Mouse (Mus musculus): ENCODE results near the gene Tbc1d22a. TPM values are rescaled to one million over a fixed set of nuclear protein-coding genes. Genes with fewer than 3 reads are reported as not detected.

The Tbc1d22a gene
- 6.2 and 7.6 TPM in 2 replicates for polyA plus RNA-seq (2014; fragmentation: Nextera tagmentation; extraction: Ambion mirVana)

DNA sequence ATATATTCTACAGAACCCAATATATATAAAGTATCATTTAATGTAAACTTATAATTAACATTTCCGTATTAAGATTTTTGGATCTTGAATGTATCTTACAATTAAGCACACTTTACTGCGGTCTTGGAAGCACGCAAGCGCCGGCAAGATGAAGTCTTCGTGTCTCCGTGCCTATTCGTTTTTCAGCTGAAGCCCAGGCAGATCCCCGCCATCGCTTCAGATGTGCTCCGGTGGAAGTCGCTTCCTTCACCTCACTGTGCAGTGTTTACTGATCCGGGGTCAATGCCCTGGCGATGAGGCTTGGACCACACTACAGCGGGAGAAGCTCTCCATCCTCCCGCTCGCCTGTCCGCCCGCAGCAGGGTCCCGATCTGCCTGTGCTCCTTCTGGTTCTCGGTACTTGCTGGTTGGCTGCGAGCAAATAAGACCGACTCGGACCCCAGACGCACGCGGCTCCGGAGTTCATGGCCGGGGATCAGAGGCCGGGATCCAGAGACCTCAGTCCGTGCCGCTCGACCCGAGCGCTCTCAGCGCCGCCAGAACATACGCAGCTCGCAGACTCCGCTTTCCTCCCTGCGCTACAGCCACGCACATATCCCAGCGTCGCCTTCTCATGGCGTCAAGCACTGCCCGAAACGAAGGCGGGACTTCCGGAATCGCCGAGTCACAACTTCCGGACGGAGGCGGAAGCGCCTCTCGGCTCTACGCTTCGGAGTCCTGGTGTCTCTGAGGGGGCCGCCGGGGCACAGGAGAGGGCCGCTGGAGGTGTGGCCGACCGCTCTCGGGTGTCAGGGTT lies at the start of gene Tbc1d22a:
Tbc1d22a (plus strand) TSS at position 707 of the 796 bp plus-strand sequence.
- H3K36me3 ChIP-seq (replicated peaks; ENCODE audit: control insufficient read depth, insufficient read depth, low read depth, low read length), result no peaks in the 10 kb centered on the region
- under 1% methylated on average over 64 of the region's 64 CpGs for WGBS
- peaks cover 3% of the 10 kb centered on the region; the same call in 1 of the 2 replicates for H3K4me1 ChIP-seq (ENCODE audit: control insufficient read depth, insufficient read depth, low read length)
- peak within 1 kb of the TSS; percentile 95 for H3K4me2 ChIP-seq (ENCODE audit: low read depth, low read length)
- H3K27ac ChIP-seq (replicated peaks; ENCODE audit: low read depth, low read length), result peak within 1 kb of the TSS; percentile 73
- ATAC-seq (replicated peaks; ENCODE audit: insufficient number of reproducible peaks, low FRiP score, low TSS enrichment, low read depth), result peak; percentile 88
- H3K27me3 ChIP-seq (ENCODE audit: control insufficient read depth, insufficient read depth, low read length), result no peaks in the 10 kb centered on the region
- H3K4me3 ChIP-seq (ENCODE audit: low read depth, low read length), result peak within 1 kb of the TSS; percentile 91
- H3K9me3 ChIP-seq (replicated peaks; ENCODE audit: control insufficient read depth, low read length), result no peaks in the 10 kb centered on the region
- peak within 1 kb of the TSS; percentile 88 for H3K9ac ChIP-seq (replicated peaks; ENCODE audit: low read length)
- peak; percentile 97 for DNase-seq (ENCODE audit: low spot score)

DNA sequence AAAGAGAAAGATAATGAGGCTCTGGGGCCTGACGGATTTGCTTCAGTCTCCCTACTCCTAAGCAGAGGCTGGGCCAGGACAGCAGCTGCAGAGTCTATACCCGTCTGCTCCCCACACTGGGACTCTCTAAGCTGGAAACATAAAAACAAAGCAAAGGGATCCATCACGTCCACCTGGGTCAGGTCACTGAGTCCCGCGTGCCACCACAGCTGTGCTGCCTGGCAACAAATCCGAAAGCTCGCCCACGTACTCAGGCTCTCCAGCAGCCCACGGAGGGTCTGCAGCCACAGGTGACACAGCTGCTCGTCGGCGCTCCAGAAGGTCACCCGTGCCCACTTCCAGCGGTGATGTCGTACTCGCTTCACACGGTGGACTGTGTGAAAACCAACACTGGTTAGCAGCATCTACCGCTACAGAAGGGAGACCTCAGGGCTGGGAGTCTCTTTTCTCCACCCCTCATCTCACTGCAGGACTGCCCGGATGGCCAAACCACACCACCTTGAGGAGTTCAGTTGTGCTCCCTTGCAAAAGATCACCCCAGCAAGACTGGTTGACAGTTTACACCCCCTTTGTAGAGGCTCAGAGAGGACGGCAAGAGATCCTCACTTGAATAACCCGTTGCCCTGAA lies 49.4 kb upstream of the Tbc1d22a start:
- H3K27ac ChIP-seq (replicated peaks; ENCODE audit: low read depth, low read length), result no peak overlapping the region
- H3K4me3 ChIP-seq (ENCODE audit: low read depth, low read length), result no peak overlapping the region
- H3K36me3 ChIP-seq (replicated peaks; ENCODE audit: control insufficient read depth, insufficient read depth, low read depth, low read length), result no peaks in the 10 kb centered on the region
- H3K27me3 ChIP-seq (ENCODE audit: control insufficient read depth, insufficient read depth, low read length), result no peaks in the 10 kb centered on the region
- DNase-seq (ENCODE audit: low spot score) (no peak), ATAC-seq (replicated peaks; ENCODE audit: insufficient number of reproducible peaks, low FRiP score, low TSS enrichment, low read depth) (no peak)
- WGBS, result 82% methylated on average over 21 of the region's 21 CpGs
- no peaks in the 10 kb centered on the region for H3K9me3 ChIP-seq (replicated peaks; ENCODE audit: control insufficient read depth, low read length)
- H3K4me2 ChIP-seq (ENCODE audit: low read depth, low read length), result no peak overlapping the region
- no peaks in the 10 kb centered on the region for H3K4me1 ChIP-seq (ENCODE audit: control insufficient read depth, insufficient read depth, low read length)
- no peak overlapping the region for H3K9ac ChIP-seq (replicated peaks; ENCODE audit: low read length)

DNA sequence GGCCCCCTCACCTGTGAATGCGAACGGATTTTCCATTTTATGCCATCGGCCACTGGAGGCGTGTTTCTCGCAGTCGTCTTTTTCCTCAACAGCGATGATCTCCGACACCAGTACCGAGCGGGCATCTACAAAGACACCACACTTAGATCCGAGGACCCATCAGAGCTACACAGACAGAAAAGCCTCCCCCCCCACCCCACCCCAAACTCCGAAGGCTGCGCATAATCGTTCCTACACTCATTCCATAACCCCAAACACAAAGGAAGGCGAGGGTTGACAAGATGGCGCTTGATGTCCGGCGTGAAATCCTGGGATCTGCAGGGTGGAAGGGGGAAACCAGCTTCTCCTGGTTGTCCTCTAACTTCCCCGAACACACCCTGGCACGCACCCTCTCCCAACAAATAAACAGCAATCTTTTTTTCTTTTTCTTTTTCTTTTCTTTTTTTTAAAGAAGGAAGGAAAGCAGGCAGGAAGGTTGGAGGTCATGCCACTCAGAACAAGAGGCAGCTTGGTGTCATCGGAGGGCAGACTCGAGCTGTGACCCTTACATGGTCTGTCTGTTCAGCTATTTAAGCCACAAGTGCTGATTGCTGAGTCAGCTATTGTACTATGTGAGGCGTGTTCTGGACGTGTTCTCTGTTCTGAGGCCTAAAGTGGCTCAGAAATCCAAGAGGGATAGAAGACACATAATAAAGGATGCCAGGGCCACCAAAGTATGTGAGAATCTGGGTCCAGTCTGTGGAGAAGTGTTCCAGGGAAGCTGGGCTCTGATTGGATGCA lies 48.3 kb upstream of the Tbc1d22a start:
- 86% methylated on average over 24 of the region's 24 CpGs for WGBS
- ATAC-seq (replicated peaks; ENCODE audit: insufficient number of reproducible peaks, low FRiP score, low TSS enrichment, low read depth), result no peak

DNA sequence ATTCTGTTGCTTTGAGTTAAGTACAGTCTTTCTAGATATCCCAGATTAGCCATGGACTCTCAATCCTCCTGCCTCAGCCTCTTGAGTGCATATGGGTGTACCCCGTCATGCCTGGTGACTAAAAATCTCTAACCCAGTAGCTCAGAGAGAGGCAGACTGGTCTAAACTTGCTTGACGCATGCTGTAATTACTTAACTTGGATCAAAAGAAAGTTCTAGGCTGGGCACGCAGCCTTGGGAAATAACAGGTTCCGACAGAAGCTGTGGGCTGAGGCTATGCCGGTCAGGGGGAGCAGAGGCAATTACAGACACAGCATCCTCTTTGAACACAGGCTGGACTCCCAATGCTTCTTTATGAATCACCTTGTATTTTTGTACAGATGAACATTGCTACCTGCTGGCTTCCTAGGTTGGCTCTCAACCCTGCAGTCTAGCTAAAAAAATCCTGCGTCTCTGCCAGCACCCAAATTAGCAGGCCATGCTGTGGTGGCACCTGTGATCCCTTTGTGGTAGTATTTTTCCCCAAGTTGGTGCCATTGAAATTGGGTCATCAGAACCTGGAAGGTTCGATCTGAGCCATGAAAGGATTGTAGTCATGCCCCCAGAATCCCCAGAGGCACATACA lies 47.1 kb upstream of the Tbc1d22a start:
- Histone ChIP-seq H3K4me1 (ENCODE audit: control insufficient read depth, insufficient read depth, low read length) (no peaks in the 10 kb centered on the region; the same call in 1 of the 2 replicates), H3K9ac (replicated peaks; ENCODE audit: low read length) (no peak overlapping the region), H3K4me3 (ENCODE audit: low read depth, low read length) (no peak overlapping the region), H3K4me2 (ENCODE audit: low read depth, low read length) (no peak overlapping the region), H3K27me3 (ENCODE audit: control insufficient read depth, insufficient read depth, low read length) (no peaks in the 10 kb centered on the region), H3K9me3 (replicated peaks; ENCODE audit: control insufficient read depth, low read length) (no peaks in the 10 kb centered on the region), H3K27ac (replicated peaks; ENCODE audit: low read depth, low read length) (no peak overlapping the region), H3K36me3 (replicated peaks; ENCODE audit: control insufficient read depth, insufficient read depth, low read depth, low read length) (no peaks in the 10 kb centered on the region)
- WGBS, result 88% methylated on average over 7 of the region's 7 CpGs
- no peak for DNase-seq (ENCODE audit: low spot score)
- ATAC-seq (replicated peaks; ENCODE audit: insufficient number of reproducible peaks, low FRiP score, low TSS enrichment, low read depth), result no peak

More for the DNA sequence above, 48.3 kb upstream of the Tbc1d22a start:
- Histone ChIP-seq H3K4me1 (ENCODE audit: control insufficient read depth, insufficient read depth, low read length) (no peaks in the 10 kb centered on the region), H3K4me2 (ENCODE audit: low read depth, low read length) (no peak overlapping the region), H3K27me3 (ENCODE audit: control insufficient read depth, insufficient read depth, low read length) (no peaks in the 10 kb centered on the region), H3K4me3 (ENCODE audit: low read depth, low read length) (no peak overlapping the region), H3K27ac (replicated peaks; ENCODE audit: low read depth, low read length) (no peak overlapping the region), H3K9ac (replicated peaks; ENCODE audit: low read length) (no peak overlapping the region), H3K9me3 (replicated peaks; ENCODE audit: control insufficient read depth, low read length) (no peaks in the 10 kb centered on the region), H3K36me3 (replicated peaks; ENCODE audit: control insufficient read depth, insufficient read depth, low read depth, low read length) (no peaks in the 10 kb centered on the region)
- no peak for DNase-seq (ENCODE audit: low spot score)

DNA sequence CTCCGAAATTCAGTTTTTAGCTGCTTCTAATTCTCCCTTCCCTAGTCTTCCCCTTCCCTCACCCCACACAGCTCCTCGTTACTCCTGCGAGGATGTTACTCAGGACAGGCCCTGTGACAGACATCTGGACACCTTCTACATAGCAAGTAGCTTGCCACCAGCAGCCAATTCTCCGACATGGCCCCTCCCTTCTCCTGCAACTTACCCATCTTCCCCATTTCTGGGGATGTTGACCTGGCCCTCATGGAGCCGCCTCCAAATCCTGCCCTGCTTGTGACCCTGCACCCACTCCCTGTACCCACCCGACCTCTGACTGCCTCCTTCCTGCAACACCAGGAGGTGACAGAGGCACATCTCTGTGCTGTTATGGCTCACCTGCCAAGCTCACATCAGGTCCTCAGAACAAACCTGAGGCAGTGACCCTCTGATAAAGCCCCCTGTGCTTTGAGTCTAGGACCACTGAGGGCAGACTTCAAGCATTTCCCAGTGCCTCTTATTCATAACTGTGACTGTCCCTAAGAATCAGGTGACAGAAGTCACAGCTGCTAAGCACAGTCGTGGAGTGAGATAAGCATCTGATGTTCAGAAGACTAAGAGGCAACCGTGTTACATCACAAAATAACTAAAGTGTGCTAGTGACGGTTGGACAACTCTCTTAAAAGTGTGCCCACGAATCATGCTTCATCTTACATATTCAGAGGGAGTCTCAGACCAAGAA lies 46.3 kb upstream of the Tbc1d22a start:
- DNase-seq (ENCODE audit: low spot score) (no peak), ATAC-seq (replicated peaks; ENCODE audit: insufficient number of reproducible peaks, low FRiP score, low TSS enrichment, low read depth) (no peak)
- no peak overlapping the region for H3K4me2 ChIP-seq (ENCODE audit: low read depth, low read length)
- H3K27ac ChIP-seq (replicated peaks; ENCODE audit: low read depth, low read length), result no peak overlapping the region
- no peaks in the 10 kb centered on the region; the same call in 1 of the 2 replicates for H3K4me1 ChIP-seq (ENCODE audit: control insufficient read depth, insufficient read depth, low read length)
- no peak overlapping the region for H3K4me3 ChIP-seq (ENCODE audit: low read depth, low read length)
- H3K9me3 ChIP-seq (replicated peaks; ENCODE audit: control insufficient read depth, low read length), result no peaks in the 10 kb centered on the region
- WGBS, result 77% methylated on average over 10 of the region's 10 CpGs
- H3K9ac ChIP-seq (replicated peaks; ENCODE audit: low read length), result no peak overlapping the region
- H3K36me3 ChIP-seq (replicated peaks; ENCODE audit: control insufficient read depth, insufficient read depth, low read depth, low read length), result no peaks in the 10 kb centered on the region
- no peaks in the 10 kb centered on the region for H3K27me3 ChIP-seq (ENCODE audit: control insufficient read depth, insufficient read depth, low read length)

GRCm38 (mm10) chr15:86168505-86168867 lies 45.8 kb upstream of the Tbc1d22a start:
- ATAC-seq (replicated peaks; ENCODE audit: insufficient number of reproducible peaks, low FRiP score, low TSS enrichment, low read depth) (peak; percentile 45; the same call in 1 of the 2 replicates), DNase-seq (ENCODE audit: low spot score) (peak; percentile 5)
- Histone ChIP-seq H3K4me3 (ENCODE audit: low read depth, low read length) (no peak overlapping the region), H3K36me3 (replicated peaks; ENCODE audit: control insufficient read depth, insufficient read depth, low read depth, low read length) (no peaks in the 10 kb centered on the region), H3K27me3 (ENCODE audit: control insufficient read depth, insufficient read depth, low read length) (no peaks in the 10 kb centered on the region), H3K9ac (replicated peaks; ENCODE audit: low read length) (no peak overlapping the region), H3K9me3 (replicated peaks; ENCODE audit: control insufficient read depth, low read length) (no peaks in the 10 kb centered on the region), H3K27ac (replicated peaks; ENCODE audit: low read depth, low read length) (0 out of 2 replicates have a peak overlapping the region, but pooled peaks have one; percentile 13), H3K4me1 (ENCODE audit: control insufficient read depth, insufficient read depth, low read length) (peaks cover 1% of the 10 kb centered on the region), H3K4me2 (ENCODE audit: low read depth, low read length) (no peak overlapping the region)
- 49% methylated on average over 7 of the region's 7 CpGs for WGBS
